Mouse (Mus musculus) T-helper 2 cell (primary cell): Measurements from ENCODE around the gene Gm4305.
"Not testable (repeated sequence)": the region's sequence is repeated elsewhere in the genome, so short reads cannot be mapped to it uniquely, and the experiment has no call there.

Experiments
- in situ Hi-C: fragments of 300-600 bp; cut with MboI, MseI; formaldehyde crosslinking; loops from one replicate; pipeline ENCODE4 v1.15.1; 2025; ENCODE audit warnings: high pct_unique_total_duplicates

Gm4305 gene

DNA sequence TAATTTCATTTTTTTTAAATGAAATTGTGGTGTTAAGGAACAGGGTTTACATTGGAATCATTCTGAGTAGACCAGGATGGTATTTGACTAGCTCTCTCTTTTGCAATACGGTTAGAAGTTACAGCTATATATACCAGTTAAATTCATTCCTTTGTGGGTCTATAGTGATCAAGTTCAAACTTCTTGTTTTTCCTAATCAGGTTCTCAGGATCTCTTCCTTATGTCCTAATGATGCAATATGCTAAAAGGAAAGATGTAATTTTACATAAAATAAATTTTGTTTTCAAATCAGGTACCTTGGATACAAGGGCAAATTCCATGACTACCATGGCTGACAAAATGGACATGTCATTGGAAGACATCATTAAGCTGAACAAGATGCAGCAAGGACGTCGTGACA is at the start of gene Gm4305:
Gm4305 (plus strand) TSS at position 301 of the 400 bp plus-strand sequence.
- in situ Hi-C loops: not testable (repeated sequence)

DNA sequence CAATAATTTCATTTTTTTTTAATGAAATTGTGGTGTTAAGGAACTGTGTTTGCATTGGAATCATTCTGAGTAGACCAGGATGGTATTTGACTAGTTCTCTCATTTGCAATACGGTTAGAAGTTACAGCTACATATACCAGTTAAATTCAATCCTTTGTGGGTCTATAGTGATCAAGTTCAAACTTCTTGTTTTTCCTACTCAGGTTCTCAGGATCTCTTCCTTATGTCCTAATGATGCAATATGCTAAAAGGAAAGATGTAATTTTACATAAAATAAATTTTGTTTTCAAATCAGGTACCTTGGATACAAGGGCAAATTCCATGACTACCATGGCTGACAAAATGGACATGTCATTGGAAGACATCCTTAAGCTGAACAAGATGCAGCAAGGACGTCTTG is 15.5 kb upstream of the Gm4305 start, which contains the start of gene Gm4301:
Gm4301 (plus strand) TSS at position 301 of the 400 bp plus-strand sequence.
- in situ Hi-C loops: not testable (repeated sequence)

DNA sequence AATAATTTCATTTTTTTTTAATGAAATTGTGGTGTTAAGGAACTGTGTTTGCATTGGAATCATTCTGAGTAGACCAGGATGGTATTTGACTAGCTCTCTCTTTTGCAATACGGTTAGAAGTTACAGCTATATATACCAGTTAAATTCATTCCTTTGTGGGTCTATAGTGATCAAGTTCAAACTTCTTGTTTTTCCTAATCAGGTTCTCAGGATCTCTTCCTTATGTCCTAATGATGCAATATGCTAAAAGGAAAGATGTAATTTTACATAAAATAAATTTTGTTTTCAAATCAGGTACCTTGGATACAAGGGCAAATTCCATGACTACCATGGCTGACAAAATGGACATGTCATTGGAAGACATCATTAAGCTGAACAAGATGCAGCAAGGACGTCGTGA is 10.4 kb upstream of the Gm4305 start, which contains the start of gene Gm4302:
Gm4302 (plus strand) TSS at position 301 of the 400 bp plus-strand sequence.
- in situ Hi-C loops: not testable (repeated sequence)

DNA sequence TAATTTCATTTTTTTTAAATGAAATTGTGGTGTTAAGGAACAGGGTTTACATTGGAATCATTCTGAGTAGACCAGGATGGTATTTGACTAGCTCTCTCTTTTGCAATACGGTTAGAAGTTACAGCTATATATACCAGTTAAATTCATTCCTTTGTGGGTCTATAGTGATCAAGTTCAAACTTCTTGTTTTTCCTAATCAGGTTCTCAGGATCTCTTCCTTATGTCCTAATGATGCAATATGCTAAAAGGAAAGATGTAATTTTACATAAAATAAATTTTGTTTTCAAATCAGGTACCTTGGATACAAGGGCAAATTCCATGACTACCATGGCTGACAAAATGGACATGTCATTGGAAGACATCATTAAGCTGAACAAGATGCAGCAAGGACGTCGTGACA is 5.2 kb upstream of the Gm4305 start, which contains the start of gene Gm4303:
Gm4303 (plus strand) TSS at position 301 of the 400 bp plus-strand sequence.
- in situ Hi-C loops: not testable (repeated sequence)

DNA sequence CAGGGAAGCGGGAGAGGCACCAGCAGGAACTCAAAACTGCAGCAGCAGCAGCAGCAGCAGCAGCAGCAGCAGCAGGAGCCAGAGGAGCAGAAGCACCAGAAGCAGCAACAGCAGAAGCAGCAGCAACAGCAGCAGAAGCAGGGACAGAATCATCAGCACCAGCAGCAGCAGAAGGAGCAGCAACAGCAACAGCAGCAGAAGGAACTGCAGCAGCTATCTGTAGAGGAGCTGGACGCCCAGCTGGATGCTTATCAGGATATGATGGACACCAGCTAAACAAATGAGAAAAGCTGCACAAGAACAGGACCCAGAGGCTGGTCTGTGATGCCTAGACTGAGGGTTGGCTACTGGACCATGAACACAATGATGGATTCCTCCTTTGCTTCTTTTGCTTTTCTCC is 5.9 kb downstream of the Gm4305 start:
- in situ Hi-C loops: not testable (repeated sequence)

DNA sequence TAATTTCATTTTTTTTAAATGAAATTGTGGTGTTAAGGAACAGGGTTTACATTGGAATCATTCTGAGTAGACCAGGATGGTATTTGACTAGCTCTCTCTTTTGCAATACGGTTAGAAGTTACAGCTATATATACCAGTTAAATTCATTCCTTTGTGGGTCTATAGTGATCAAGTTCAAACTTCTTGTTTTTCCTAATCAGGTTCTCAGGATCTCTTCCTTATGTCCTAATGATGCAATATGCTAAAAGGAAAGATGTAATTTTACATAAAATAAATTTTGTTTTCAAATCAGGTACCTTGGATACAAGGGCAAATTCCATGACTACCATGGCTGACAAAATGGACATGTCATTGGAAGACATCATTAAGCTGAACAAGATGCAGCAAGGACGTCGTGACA is 10.1 kb downstream of the Gm4305 start, which contains the start of gene Gm4307:
Gm4307 (plus strand) TSS at position 301 of the 400 bp plus-strand sequence.
- in situ Hi-C loops: not testable (repeated sequence)

DNA sequence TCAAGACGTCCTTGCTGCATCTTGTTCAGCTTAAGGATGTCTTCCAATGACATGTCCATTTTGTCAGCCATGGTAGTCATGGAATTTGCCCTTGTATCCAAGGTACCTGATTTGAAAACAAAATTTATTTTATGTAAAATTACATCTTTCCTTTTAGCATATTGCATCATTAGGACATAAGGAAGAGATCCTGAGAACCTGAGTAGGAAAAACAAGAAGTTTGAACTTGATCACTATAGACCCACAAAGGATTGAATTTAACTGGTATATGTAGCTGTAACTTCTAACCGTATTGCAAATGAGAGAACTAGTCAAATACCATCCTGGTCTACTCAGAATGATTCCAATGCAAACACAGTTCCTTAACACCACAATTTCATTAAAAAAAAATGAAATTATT is 31.6 kb downstream of the Gm4305 start, which contains the start of gene Gm4312:
Gm4312 (minus strand) TSS at position 101 of the 400 bp plus-strand sequence.
- in situ Hi-C loops: not testable (repeated sequence)
